Mouse (Mus musculus): ENCODE measurements around the gene Snrnp25. TPM values are rescaled to one million over a fixed set of nuclear protein-coding genes. Genes with fewer than 3 reads are reported as not detected.

Snrnp25 gene
- polyA plus RNA-seq, 1 experiment from 2014 or later, result 84.1 TPM

- Histone ChIP-seq H3K36me3 (no peaks in the 10 kb centered on the region), H3K4me1 (no peaks in the 10 kb centered on the region), H3K27me3 (ENCODE audit: insufficient read depth, poor library complexity, severe bottlenecking) (peaks cover 5% of the 10 kb centered on the region), H3K27ac (no peak overlapping the region), H3K4me3 (no peak overlapping the region), H3K9me3 (no peaks in the 10 kb centered on the region)
- WGBS, result 87% methylated on average over 8 of the region's 8 CpGs
- DNase-seq (ENCODE audit: low spot score), result peak; percentile 45
Observed at GRCm38 (mm10) chr11:32184469-32184868, 20.7 kb upstream of the Snrnp25 start.

DNA sequence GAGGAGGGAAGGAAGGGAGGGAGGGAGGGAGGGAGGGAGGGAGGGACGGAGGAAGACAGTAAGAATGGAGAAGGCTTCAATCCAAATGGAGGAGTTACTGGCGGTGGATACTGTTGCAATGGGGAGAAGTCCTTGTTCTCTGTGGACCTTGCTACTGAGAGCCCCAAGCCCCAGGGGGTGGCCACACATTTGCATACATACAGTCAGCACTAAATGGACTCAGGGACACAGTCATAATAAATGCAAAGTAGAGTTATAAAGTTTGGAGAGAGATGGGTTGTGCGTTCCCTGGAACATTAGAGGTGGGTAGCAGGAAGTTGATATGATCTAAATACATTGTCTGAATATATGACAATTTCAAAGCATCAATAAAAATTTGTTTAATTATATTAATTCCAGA, 19.2 kb upstream of the Snrnp25 start:
- WGBS, result 79% methylated on average over 3 of the region's 3 CpGs
- Histone ChIP-seq H3K27ac (no peak overlapping the region), H3K4me3 (no peak overlapping the region), H3K27me3 (ENCODE audit: insufficient read depth, poor library complexity, severe bottlenecking) (peaks cover 15% of the 10 kb centered on the region), H3K36me3 (no peaks in the 10 kb centered on the region), H3K9me3 (no peaks in the 10 kb centered on the region), H3K4me1 (peaks cover 12% of the 10 kb centered on the region)
- DNase-seq (ENCODE audit: low spot score), result no peak

DNA sequence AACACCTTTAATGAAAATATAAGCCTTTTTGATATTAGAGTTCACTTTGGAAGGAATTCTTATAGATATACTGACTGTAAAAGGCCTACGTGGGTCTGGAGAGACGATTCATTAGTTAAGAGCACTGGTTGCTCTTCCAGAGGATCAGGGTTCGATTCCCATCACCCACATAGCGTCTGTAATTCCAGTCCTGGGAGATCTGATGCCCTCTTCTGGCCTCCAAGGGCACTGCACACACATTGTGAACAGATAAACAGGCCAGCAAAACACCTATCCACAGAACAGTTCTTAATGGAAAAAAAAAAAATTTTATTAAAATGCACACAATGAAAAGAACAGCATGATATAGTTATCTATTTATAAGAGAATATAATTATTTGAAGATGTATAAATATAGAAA, 18.0 kb upstream of the Snrnp25 start:
- WGBS, result 85% methylated on average over 4 of the region's 4 CpGs
- H3K36me3 ChIP-seq, result no peaks in the 10 kb centered on the region
- peaks cover 16% of the 10 kb centered on the region for H3K4me1 ChIP-seq
- H3K9me3 ChIP-seq, result no peaks in the 10 kb centered on the region
- H3K27ac ChIP-seq, result no peak overlapping the region
- no peak overlapping the region for H3K4me3 ChIP-seq
- H3K27me3 ChIP-seq (ENCODE audit: insufficient read depth, poor library complexity, severe bottlenecking), result peaks cover 10% of the 10 kb centered on the region
- no peak for DNase-seq (ENCODE audit: low spot score)

DNA sequence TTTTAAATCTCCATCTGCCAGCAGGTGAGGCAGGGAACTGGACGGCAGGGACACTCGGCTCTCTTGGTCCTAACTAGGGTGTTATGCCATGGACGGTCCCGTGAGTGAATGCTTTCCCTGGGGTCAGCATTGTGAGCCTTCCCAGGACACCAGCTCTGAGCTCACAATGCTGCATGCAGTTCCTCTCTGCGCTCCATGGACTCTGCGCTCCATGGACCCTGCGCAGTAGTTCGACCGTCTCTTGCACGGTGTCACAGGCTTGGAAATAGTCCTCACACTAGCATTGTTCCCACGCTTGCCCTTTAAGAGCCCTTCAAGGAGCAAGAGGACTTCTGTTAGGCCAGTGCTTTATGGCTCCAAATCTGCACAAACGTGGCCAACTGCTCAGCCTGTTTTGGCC, 16.3 kb upstream of the Snrnp25 start:
- peak; percentile 70 for DNase-seq (ENCODE audit: low spot score)
- Histone ChIP-seq H3K4me1 (peaks cover 16% of the 10 kb centered on the region), H3K36me3 (no peaks in the 10 kb centered on the region), H3K9me3 (no peaks in the 10 kb centered on the region), H3K4me3 (no peak overlapping the region), H3K27ac (no peak overlapping the region), H3K27me3 (ENCODE audit: insufficient read depth, poor library complexity, severe bottlenecking) (peaks cover 14% of the 10 kb centered on the region)
- 83% methylated on average over 12 of the region's 12 CpGs for WGBS

- DNase-seq (ENCODE audit: low spot score), result peak; percentile 52
- WGBS, result 63% methylated on average over 5 of the region's 5 CpGs
- Histone ChIP-seq H3K9me3 (no peaks in the 10 kb centered on the region), H3K27me3 (ENCODE audit: insufficient read depth, poor library complexity, severe bottlenecking) (peaks cover 16% of the 10 kb centered on the region), H3K4me1 (peaks cover 16% of the 10 kb centered on the region), H3K36me3 (no peaks in the 10 kb centered on the region), H3K4me3 (no peak overlapping the region), H3K27ac (no peak overlapping the region)
Observed at GRCm38 (mm10) chr11:32189434-32189833, 15.8 kb upstream of the Snrnp25 start.

DNA sequence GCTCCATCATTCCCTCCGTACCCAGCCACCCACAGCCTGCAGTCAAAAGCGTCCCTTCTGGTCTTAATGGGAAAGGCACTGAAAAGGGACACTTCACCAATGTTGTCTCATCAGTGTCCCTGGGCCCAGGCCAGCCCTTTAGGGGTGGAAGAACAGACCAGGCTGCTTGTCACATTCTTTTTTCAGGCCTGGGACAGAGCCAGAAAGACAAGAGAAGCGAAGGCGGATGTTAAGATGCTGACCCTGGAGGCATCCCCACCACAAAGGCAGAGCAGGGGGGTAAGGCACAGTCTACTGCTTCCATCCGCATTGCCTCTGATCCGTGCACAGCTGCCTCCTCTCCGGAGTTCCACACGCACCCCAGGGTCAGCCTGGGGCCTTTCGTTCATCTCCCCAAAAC, 15.1 kb upstream of the Snrnp25 start:
- Histone ChIP-seq H3K9me3 (no peaks in the 10 kb centered on the region), H3K27ac (no peak overlapping the region), H3K4me1 (peaks cover 17% of the 10 kb centered on the region), H3K36me3 (no peaks in the 10 kb centered on the region), H3K4me3 (no peak overlapping the region), H3K27me3 (ENCODE audit: insufficient read depth, poor library complexity, severe bottlenecking) (peaks cover 23% of the 10 kb centered on the region; the same call in 1 of the 2 replicates)
- DNase-seq (ENCODE audit: low spot score), result peak; percentile 68
- WGBS, result 83% methylated on average over 9 of the region's 9 CpGs

DNA sequence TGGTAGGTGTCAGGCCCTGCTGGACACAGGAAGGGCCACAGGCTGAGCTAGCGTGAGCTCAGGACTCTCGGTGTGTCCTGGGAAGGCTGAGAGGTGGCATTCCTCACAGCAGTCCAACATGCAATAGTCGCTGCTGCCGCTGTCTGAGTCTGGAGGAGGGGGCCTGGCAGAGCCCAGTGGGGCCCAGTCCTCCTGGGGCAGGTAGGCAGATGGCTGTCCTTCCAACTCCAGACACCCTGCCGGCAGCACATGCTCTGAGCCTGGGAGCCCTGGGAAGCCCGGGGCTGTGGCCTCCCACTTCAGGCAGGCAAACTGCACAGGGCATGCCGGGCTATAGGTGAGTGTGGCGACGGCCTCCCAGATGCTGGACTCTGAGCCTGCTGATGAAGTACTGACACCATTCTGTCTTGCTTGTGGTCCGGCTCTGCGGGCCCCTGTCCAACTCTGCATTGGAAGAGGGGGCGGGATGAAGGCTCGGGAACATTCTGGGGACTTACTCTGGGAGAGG, 14.6 kb upstream of the Snrnp25 start:
- 65% methylated on average over 13 of the region's 13 CpGs for WGBS
- H3K27me3 ChIP-seq (ENCODE audit: insufficient read depth, poor library complexity, severe bottlenecking), result peaks cover 27% of the 10 kb centered on the region; the same call in 1 of the 2 replicates
- no peak overlapping the region for H3K4me3 ChIP-seq
- H3K27ac ChIP-seq, result 0 out of 2 replicates have a peak overlapping the region, but pooled peaks have one; percentile 38
- no peaks in the 10 kb centered on the region for H3K9me3 ChIP-seq
- peaks cover 22% of the 10 kb centered on the region for H3K4me1 ChIP-seq
- no peaks in the 10 kb centered on the region for H3K36me3 ChIP-seq
- peak; percentile 74 for DNase-seq (ENCODE audit: low spot score)

- Histone ChIP-seq H3K4me3 (no peak overlapping the region), H3K9me3 (no peaks in the 10 kb centered on the region), H3K27me3 (ENCODE audit: insufficient read depth, poor library complexity, severe bottlenecking) (peaks cover 34% of the 10 kb centered on the region; the same call in 1 of the 2 replicates), H3K27ac (no peak overlapping the region), H3K4me1 (peaks cover 33% of the 10 kb centered on the region), H3K36me3 (no peaks in the 10 kb centered on the region)
- 87% methylated on average over 10 of the region's 10 CpGs for WGBS
- peak; percentile 55 for DNase-seq (ENCODE audit: low spot score)
Observed at GRCm38 (mm10) chr11:32193156-32193555, 12.1 kb upstream of the Snrnp25 start.

- Histone ChIP-seq H3K36me3 (no peaks in the 10 kb centered on the region), H3K4me3 (no peak overlapping the region), H3K4me1 (peaks cover 41% of the 10 kb centered on the region), H3K9me3 (no peaks in the 10 kb centered on the region), H3K27ac (no peak overlapping the region), H3K27me3 (ENCODE audit: insufficient read depth, poor library complexity, severe bottlenecking) (peaks cover 38% of the 10 kb centered on the region; the same call in 1 of the 2 replicates)
- DNase-seq (ENCODE audit: low spot score), result peak; percentile 63
- 74% methylated on average over 10 of the region's 10 CpGs for WGBS
Observed at GRCm38 (mm10) chr11:32194086-32194485, 11.1 kb upstream of the Snrnp25 start.

DNA sequence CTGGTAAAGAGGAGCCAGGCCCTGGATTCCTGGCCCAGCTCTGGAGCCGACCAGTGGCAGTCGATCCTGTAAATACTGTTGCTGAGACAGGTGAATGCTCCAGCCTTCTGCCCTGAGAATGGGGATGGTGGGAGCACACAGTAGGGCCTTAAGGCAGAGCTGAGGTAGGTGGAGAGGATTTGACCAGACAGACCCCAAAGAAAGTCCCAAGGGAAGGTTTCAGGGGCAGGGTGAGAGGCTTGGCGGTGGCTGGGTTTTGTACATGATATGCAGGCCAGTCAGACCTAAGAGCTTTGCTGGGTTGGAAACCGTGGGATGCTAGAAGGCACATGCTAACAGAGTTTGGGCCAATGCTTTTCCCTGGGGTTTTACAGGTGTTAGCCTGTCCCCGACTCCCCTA, 10.6 kb upstream of the Snrnp25 start:
- Histone ChIP-seq H3K27me3 (ENCODE audit: insufficient read depth, poor library complexity, severe bottlenecking) (peaks cover 38% of the 10 kb centered on the region; the same call in 1 of the 2 replicates), H3K36me3 (no peaks in the 10 kb centered on the region), H3K4me1 (peaks cover 43% of the 10 kb centered on the region), H3K27ac (no peak overlapping the region), H3K9me3 (no peaks in the 10 kb centered on the region), H3K4me3 (no peak overlapping the region)
- peak; percentile 73 for DNase-seq (ENCODE audit: low spot score)
- WGBS, result 77% methylated on average over 5 of the region's 5 CpGs

DNA sequence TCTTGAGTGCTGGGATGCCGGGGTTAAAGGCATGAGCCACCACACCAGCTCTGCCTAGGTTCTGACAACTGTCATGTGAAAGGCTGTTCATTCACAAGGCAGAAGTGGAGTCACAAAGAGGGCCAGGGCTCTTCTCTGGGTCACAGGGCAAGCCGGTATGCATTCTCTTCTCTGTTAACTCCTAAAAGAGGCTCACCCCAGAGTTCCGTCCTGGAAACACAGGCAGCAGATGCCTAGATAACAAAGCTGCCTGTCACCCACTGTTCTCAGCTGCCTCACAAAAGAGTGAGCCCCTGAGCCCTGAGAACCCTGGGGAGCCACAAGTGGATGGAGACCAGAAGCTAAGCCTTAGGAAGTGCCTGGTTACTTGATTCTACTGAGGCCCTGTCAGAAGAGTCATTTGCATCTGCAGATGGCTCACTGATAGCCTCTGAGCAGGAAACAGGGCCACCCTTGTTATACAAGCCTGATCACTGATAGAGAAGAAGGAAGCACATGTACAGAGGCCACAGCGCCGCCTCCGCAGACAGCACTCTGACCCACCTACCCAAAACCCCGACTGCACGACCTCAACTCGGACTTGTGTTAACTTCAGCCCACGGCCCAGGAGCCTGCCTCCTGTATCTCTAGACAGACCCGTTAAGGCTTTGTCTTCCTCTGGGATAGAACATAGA, 9.2 kb upstream of the Snrnp25 start:
- peaks cover 28% of the 10 kb centered on the region; the same call in 1 of the 2 replicates for H3K27me3 ChIP-seq (ENCODE audit: insufficient read depth, poor library complexity, severe bottlenecking)
- WGBS, result 19% methylated on average over 11 of the region's 11 CpGs
- peak; percentile 76 for DNase-seq (ENCODE audit: low spot score)
- peaks cover 37% of the 10 kb centered on the region for H3K4me1 ChIP-seq
- 0 out of 2 replicates have a peak overlapping the region, but pooled peaks have one; percentile 6 for H3K27ac ChIP-seq
- H3K36me3 ChIP-seq, result no peaks in the 10 kb centered on the region
- no peaks in the 10 kb centered on the region for H3K9me3 ChIP-seq
- H3K4me3 ChIP-seq, result no peak overlapping the region

- Histone ChIP-seq H3K9me3 (no peaks in the 10 kb centered on the region), H3K36me3 (no peaks in the 10 kb centered on the region), H3K4me3 (no peak overlapping the region), H3K4me1 (peaks cover 34% of the 10 kb centered on the region), H3K27ac (no peak overlapping the region), H3K27me3 (ENCODE audit: insufficient read depth, poor library complexity, severe bottlenecking) (peaks cover 28% of the 10 kb centered on the region; the same call in 1 of the 2 replicates)
- 71% methylated on average over 6 of the region's 6 CpGs for WGBS
- DNase-seq (ENCODE audit: low spot score), result no peak
Observed at GRCm38 (mm10) chr11:32196727-32197126, 8.5 kb upstream of the Snrnp25 start.

DNA sequence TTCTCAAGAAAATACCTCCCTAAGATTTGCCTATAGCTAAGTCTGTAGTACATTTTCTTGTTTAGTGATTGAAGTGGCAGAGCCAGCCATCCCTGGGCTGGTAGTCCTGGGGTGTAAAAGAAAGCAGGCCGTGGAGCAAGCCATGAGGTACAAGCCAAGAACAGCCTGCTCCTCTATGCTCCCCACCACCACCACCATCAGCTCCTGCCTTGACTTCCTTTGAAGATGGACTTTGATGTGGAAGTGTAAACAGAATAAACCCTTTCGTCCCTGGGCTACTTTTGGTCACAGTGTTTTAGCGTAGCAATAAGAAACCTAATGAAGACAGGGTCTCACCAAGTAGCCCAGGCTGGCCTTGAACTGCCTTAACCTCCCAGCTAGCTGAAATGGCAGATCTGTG, 7.4 kb upstream of the Snrnp25 start:
- Histone ChIP-seq H3K9me3 (no peaks in the 10 kb centered on the region), H3K4me1 (peaks cover 33% of the 10 kb centered on the region), H3K36me3 (no peaks in the 10 kb centered on the region), H3K4me3 (no peak overlapping the region), H3K27me3 (ENCODE audit: insufficient read depth, poor library complexity, severe bottlenecking) (peaks cover 26% of the 10 kb centered on the region; the same call in 1 of the 2 replicates), H3K27ac (no peak overlapping the region)
- peak; percentile 50 for DNase-seq (ENCODE audit: low spot score)
- 52% methylated on average over 3 of the region's 3 CpGs for WGBS
